Mouse (Mus musculus): ENCODE results near the gene Adi1.

The Adi1 gene

DNA sequence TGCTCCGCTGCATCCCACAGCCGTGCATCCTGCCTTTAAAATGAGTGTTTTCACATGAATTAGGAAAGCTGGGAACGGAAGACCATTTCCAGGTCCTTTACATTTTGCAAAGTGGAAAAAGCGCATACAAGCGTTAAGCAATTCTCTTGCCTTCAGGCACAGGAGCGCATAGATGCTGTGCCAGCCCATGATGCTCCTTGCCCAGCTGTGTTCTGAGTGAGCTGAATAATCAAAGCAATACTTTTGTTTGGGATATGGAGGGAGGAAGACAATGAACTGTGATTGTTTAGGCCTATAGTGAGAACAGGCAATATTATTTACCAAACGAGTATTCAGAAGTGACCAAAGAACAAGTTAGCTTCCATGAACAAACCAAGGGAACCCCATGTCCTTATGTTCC lies 15.7 kb downstream of the Adi1 start:
- in situ Hi-C loops (cut with MboI; ENCODE audit: unreplicated experiment in 2 of 2), result loop anchor here in 1 of 2 experiments (25.0 kb wide), 1 partner anchor 1897 kb away; the partner anchor contains the start of gene Tmem18

DNA sequence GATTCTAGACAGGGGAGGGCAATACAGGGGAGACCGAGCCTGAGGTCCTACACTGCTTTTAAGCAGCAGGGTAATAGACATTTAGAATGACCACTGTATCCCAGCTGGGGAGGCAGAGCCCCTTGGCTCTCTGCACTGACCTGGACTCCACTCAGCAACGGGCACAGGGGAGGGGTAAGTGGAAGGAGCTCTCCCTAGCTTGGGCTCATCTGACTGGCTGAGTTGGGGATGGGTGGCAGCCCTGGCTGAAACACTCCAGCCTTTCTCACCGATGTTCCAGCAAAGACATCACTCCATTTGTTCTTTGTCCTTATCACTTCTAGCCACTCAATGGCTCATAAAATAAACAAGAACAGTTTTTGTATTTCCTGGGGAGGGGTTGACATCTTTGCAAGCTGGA lies 18.7 kb downstream of the Adi1 start:
- in situ Hi-C loops (cut with MboI; ENCODE audit: unreplicated experiment in 2 of 2), result loop anchor here in 1 of 2 experiments (25.0 kb wide), 1 partner anchor 1894 kb away; the partner anchor contains the start of gene Tmem18

DNA sequence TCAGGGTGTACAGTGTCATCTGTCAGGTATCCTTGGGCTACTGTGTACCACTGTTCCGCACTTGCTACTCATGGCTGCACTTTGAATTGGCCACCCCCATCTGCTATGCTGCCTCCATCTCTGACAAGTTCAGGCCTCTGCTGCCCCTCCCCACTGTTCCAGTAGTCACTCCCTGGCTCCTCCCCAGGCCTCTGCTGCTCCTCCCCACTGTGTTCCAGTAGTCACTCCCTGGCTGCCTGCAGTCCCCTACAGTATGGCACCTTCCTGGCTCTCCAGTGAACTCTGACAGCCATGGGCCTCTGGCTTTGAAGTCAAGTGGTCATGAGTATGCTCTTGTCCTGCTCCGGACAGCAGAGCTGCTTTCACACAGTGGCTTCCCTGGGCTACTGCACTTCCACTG lies 19.2 kb downstream of the Adi1 start:
- in situ Hi-C loops (cut with MboI; ENCODE audit: unreplicated experiment in 2 of 2), result loop anchor here in 1 of 2 experiments (25.0 kb wide), 1 partner anchor 1893 kb away; the partner anchor contains the start of gene Tmem18

DNA sequence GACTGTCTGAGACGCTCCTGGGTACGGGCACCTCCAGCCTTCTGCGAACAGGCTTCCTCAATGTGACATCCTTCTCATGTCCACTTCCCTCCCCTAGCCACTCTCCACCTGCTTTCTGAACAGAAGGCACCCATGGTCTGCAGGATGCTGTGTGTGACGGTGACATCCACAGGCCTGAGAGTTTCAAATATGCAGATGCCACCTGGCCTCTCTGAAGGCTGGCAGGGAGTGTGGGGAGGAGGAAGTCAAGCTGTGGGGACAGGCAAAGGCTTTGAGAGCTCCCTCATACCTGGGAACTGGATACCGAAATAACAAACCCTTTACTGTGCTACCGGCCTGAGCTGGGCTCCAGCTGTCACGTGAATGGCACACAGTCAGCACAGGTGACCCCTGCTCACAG lies 19.7 kb downstream of the Adi1 start:
- in situ Hi-C loops (cut with MboI; ENCODE audit: unreplicated experiment in 2 of 2), result loop anchor here in 1 of 2 experiments (25.0 kb wide), 1 partner anchor 1893 kb away; the partner anchor contains the start of gene Tmem18

DNA sequence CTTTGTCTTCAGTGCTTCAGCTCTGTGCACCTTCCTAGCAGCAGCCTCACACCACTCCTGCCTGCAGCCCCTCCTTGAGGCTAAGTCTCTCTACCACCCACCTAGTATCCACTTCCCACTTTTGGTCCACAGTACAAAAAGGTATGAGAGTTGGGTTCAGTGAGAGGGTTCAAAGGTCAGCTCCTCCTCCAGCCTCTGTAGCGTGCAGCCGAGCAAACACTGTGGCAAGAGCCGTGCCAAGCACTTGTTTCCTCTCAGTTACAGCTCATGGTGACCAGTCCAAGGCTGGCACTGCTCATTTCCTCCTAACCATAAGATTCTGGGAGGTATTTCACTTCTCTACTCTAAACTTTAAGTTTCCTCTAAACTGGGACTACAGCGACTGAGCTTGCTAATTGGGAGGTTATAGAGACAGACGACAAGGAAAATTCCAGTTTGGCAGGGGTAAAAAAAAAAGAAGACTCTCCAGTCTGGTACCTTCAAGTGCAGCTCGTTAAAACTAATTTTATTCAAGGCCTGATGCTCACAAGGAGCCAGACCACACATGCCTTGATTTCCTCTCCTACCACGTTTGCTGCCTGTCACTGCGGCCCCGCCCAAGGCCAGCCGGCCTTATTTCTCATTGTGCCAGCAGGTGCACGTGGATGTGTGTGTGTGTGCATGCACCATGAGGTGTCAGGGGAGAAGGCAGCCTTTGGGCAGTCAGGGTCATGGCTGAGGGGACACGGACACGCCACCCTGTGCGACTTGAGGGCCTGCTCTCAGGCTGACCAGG lies 23.0 kb downstream of the Adi1 start:
- in situ Hi-C loops (cut with MboI; ENCODE audit: unreplicated experiment in 2 of 2), result loop anchor here in 1 of 2 experiments (25.0 kb wide), 1 partner anchor 1889 kb away; the partner anchor contains the start of gene Tmem18

DNA sequence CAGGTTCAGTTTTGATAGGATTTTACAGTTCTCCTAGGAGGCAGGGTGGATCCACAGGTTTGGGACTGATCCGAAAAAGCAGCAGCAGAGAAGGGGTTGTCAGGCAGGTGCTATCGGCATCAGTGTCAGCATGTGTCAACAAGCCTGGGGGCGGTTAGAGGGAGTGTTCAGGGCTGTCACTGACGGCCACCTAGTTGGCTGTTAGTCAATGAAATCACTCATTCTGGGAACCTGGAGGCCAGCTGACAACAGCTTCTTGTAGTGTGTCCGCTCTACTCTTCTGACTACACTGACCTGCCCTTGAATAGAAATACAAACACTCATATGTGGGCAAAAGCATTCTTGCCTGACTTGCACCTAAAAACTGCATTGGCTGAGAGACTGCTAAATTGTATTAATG lies 24.1 kb downstream of the Adi1 start:
- in situ Hi-C loops (cut with MboI; ENCODE audit: unreplicated experiment in 2 of 2), result loop anchor here in 1 of 2 experiments (25.0 kb wide), 1 partner anchor 1888 kb away; the partner anchor contains the start of gene Tmem18

DNA sequence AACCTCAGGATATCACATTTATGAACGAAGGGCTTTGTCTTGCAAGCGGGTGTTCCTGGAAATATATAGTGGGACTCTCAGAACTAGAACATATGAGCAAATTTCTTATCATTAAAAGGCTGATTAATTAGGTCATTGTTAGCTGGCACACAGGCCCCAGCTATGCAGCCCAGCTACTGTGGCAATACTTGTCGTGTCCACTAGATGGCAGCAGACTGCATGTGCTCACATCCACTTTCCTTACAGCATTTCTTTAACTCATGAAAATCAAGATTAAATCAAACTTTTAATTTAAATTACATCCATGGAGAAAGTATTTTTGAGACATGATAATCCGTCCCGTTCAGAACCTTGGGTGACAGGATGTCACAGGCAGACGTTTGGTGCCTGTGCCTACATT lies 24.6 kb downstream of the Adi1 start:
- in situ Hi-C loops (cut with MboI; ENCODE audit: unreplicated experiment in 2 of 2), result loop anchor here in 1 of 2 experiments (10.0 to 25.0 kb wide), 2 partner anchors 1185 to 1888 kb away; partner anchors contain the start of gene Tmem18

DNA sequence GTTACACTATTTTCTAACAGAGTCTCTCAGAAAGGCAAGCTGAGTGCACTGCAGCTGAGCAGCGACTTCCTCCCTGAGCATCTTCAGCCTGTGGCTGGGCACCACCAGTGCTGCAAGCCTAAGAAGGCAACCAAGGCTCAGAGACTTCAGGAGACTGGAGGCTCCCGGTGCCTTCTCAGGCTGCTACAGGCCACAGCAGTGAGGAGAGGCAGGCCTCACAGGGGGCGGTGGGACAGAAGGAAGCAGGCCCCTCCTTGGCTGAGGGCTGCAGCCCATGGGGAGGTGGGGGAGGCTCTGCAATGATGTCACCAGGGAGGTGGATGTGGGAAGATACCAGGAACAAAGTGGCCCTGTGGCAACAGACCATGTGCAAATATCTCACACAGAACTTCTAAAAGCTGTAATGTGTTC lies 25.1 kb downstream of the Adi1 start:
- in situ Hi-C loops (cut with MboI; ENCODE audit: unreplicated experiment in 2 of 2), result loop anchor here in 1 of 2 experiments (10.0 kb wide), 1 partner anchor 1185 kb away; no protein-coding TSS in a partner anchor

DNA sequence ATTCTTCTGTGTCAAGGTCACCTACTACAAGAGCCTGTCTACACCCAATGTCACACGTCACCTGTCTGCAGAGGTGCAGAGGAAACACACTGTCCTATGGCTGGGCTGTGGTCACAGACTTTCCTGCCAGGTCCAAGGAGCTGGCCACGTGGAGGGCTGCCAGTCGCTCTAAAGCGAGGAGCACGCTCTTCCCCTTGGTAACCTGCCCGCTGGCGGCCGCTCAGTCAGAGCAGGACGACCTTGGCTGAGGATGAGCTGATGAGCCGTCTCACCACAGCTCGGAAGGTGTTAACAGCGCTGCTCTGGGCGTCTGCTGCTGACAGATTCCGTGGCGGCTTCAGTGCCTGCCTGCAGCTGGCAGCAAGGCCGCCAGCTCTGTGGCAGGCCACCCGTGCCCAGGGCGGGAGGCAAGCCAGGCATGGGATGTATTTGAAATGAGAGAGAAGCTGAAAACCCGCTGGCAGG lies 25.6 kb downstream of the Adi1 start:
- in situ Hi-C loops (cut with MboI; ENCODE audit: unreplicated experiment in 2 of 2), result loop anchor here in 1 of 2 experiments (10.0 kb wide), 1 partner anchor 1184 kb away; no protein-coding TSS in a partner anchor

DNA sequence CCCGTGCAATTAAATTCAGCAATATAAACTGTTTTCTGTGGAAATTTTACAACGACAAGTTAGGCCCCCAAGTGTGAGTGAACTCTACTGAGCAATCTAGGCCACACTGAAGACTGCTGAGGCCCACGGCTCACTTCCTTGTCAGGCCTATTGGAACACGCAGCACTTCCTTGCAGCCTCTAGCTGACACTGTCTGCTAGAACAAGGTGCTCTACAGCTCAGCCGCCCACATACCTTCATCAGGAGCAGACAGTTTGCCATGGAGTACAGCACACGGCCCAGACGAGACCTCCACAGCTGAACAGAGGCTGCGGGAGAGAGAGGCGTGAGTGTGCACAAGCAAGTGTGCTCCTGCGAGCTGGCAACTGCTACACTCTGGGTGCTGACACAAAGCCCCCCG lies 26.3 kb downstream of the Adi1 start:
- in situ Hi-C loops (cut with MboI; ENCODE audit: unreplicated experiment in 2 of 2), result loop anchor here in 1 of 2 experiments (10.0 kb wide), 1 partner anchor 1183 kb away; no protein-coding TSS in a partner anchor

DNA sequence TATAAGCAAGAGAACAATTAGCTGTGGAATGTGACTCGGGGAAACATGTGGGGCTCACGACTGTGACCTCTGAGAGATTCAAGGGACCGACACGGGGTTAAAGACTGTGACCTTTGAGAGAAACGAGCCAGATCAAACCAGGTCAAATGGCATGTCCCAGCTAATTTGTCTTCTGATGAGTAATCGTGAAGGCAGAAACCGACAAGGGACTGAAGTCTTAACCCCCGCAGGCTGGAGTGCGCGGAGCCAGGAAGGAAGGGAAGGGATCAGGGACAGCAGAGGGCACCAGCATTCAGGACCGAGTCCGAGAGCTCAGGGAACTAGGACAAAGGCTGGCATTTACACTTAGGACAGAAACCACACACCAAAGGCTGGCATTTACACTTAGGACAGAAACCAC lies 29.4 kb downstream of the Adi1 start:
- in situ Hi-C loops (cut with MboI; ENCODE audit: unreplicated experiment in 2 of 2), result loop anchor here in 1 of 2 experiments (10.0 kb wide), 1 partner anchor 1180 kb away; no protein-coding TSS in a partner anchor

DNA sequence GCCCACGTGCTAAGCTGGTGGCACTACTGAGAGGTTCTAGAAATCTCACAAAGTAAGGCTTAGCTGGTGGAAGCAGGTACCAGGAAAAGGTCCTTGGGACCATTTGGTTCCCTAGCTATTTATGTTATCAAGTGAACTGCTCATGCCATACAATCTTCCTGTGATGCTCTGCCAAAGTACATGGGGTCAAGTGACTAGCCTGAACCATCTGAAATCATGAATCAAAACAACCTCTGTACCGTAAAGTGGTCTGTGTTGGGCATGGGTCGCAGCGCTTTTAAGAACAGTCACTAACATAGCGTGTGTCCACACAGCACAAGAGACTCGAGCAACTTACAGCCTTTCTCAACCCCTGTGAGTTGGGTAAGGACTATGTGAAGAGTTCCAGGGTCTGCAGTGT lies 30.2 kb downstream of the Adi1 start:
- in situ Hi-C loops (cut with MboI; ENCODE audit: unreplicated experiment in 2 of 2), result loop anchor here in 1 of 2 experiments (10.0 kb wide), 1 partner anchor 1180 kb away; no protein-coding TSS in a partner anchor

DNA sequence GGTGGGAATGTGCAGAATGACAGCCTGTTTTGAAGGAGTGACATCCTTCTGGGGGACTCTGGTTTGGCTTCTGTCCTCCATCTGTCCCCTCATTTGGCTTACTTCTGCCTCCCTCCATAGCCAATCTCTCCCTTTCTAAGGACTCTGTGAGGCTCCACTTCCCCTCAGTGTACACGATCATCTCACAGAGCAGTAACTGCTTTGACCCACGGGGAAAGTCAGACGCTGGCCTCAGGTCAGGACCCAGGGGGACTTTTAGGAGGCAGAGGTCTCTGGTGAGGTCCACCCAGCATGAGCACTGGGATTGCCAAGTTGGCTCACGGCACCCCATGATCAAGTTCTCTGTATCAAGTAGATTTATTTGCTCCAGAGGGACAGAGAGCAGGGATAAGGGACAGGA lies 33.1 kb downstream of the Adi1 start:
- in situ Hi-C loops (cut with MboI; ENCODE audit: unreplicated experiment in 2 of 2), result loop anchor here in 1 of 2 experiments (10.0 kb wide), 1 partner anchor 1177 kb away; no protein-coding TSS in a partner anchor

DNA sequence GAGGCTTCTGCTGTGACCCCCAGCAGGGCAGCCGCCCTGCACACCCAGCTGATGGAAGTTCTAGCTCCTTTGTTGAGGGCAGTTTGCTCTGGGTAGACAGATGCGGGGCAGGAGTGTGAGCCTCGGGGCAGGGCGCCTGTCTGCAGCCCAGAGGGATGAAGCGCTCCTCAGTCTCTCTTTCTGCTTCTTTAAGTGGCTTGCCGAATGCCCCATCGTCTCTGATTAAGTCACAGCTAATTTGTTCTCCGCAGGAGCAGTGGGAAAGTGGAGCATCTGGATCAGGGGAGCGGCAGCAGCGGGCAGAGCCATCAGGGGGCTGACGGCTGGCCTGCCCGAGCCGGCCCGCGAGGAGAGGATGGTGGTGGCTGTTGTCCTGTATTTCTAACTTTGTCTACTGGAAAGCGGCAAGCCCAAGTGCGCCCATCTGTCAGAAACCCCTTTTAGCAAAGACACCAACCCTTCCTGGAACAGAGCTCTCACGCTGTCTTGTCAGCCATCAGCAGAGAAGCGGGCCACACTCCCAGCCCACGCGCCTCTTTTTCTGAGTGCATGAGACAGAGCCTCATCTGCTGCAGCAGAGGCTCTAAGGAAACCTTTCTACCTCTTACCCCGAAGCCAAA lies 35.6 kb downstream of the Adi1 start:
- in situ Hi-C loops (cut with MboI; ENCODE audit: unreplicated experiment in 2 of 2), result no loop called here

DNA sequence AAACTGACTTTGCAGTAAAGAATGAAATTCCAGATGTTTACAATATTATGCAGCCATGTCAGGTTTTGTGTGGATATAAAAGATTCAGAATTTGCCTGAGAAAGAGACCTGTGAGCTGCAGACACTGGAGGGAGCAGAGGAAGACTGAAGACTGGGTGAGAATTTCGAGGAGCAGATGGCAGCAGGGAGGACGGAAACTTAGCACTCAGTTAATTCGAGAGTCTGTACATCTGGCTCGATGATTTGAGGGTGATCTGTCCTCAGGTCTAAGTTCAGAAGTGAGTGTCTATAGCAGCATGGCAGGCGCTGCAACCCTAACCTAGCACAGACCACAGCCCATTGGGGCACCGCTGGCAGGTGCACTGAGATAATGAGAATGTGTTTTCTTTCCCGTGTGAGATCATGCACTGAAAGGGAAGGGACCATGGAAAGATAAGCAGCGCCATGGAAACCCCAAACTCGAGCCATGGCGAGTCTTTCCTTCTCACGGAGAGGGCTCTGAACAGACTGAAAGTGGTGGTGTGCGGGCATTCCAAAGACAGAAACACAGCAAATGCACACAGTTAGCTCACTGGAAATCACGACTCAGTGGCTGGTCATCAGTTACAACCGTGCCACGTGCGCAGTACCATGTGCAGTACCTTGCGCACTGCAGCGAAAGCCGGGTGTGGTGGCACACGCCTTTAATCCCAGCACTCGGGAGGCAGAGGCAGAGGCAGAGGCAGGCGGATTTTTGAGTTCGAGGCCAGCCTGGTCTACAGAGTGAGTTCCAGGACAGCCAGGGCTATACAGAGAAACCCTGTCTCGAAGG lies 40.0 kb downstream of the Adi1 start:
- in situ Hi-C loops (cut with MboI; ENCODE audit: unreplicated experiment in 2 of 2), result no loop called here

DNA sequence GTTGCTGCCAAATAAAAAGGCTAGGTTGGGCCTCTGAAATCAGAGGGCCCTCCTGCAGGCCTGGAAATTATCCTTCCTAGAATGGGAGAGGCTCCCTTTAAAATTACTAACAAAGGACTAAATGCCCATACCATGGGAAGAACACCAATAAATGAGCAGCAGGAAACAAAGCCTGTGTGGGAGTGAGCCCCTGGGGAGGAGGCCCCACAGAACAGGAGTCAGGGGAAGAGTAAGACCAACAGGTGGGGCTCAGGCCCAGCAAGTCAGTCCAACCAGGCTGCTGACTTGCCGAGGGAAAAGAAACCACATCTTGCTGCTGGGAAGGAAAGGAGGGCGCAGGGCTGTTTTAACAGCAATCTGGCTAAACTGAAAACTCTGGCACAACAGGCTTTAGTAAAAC lies 42.0 kb downstream of the Adi1 start:
- in situ Hi-C loops (cut with MboI; ENCODE audit: unreplicated experiment in 2 of 2), result no loop called here

DNA sequence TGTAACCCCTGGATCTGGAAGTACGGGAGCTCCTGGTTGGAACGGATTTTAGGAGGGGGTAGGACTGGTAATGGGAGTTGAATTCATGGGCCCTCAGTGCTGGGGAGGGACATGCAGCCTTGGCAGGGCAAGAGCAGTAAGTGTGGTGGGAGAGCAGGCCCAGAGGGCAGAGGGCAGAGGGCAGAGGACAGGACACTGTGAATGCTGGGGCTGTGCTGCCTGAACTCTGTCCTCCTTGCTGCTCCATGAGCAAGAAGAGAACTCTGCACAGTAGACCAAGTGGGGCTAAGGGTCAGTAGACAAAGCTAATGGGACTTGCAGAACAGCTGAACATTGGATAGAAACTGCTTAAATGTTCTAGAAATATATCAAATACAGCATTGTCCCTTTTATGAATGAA lies 43.1 kb downstream of the Adi1 start:
- in situ Hi-C loops (cut with MboI; ENCODE audit: unreplicated experiment in 2 of 2), result no loop called here

DNA sequence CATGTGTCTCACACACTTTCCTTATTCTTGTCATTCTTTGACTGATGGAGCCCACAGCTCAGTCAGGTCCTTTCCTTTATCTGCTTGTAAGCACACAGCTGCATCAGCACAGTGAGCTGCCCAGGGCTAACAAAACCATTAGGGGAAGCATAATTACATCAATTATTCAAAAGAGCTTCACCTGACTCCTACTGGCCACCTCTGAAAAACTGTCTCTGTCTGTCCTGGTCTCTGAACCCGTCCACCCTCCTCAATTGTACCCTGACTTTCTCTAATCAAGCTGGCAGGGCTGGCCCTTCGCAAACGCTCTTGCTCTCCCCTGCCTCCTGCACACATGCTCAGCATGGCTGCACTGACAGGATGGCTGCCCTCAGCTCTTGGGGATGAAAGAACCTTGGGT lies 49.3 kb downstream of the Adi1 start:
- in situ Hi-C loops (cut with MboI; ENCODE audit: unreplicated experiment in 2 of 2), result no loop called here

DNA sequence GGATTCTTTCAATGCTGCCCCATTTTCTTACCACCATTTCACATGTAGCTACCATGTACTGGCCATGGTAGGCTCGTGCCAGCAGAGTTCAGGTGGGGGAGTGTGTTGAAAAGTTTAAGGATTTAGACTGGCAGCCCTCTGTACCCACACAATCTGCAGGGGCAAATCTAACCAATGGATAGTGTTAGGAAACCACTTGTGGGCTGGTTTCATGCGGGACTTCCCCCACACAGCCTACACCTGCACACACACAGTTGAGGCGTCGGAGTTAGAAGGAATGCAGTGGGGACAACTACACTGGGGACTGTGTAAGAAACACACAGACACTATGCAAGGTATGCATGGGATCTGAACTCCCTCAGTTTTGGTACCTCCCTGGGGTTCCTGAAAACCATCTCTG lies 51.2 kb downstream of the Adi1 start:
- in situ Hi-C loops (cut with MboI; ENCODE audit: unreplicated experiment in 2 of 2), result no loop called here

DNA sequence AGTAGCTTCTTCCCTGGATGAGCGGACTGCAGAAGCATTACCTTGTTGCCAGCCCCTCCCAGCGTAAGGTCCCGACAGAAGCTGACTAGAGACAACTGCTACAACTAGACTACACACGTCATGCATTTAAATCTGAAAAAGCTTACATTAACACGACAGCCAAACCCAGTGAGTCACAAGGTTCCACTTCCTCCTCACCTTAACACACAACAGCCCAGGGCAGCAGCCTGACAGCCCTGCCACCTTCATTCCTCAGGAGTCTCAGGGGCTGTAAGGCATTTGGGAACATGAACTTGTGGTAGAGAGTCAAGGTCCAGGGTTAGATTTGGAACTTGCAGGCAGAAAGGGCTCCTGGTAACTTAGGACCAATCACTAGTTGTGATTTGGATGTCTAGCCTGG lies 52.0 kb downstream of the Adi1 start:
- in situ Hi-C loops (cut with MboI; ENCODE audit: unreplicated experiment in 2 of 2), result no loop called here
